Mouse (Mus musculus) forebrain, embryonic 13.5 days (tissue): Measurements from ENCODE around the gene Mcm2. TPM values are rescaled to one million over a fixed set of nuclear protein-coding genes. Genes with fewer than 3 reads are reported as not detected.

Experiments used
- ATAC-seq: fragments of 200-750 bp; cut with Nextera tagmentation; 2 replicates; pipeline ENCODE4 v1.8.0; 2017
- H3K27ac ChIP-seq: fragments of 300-500 bp; sonication (generic); 2 replicates; pipeline ENCODE4 v1.5.1; 2015; ENCODE audit warnings: inconsistent platforms, mild to moderate bottlenecking, moderate library complexity
- H3K27me3 ChIP-seq: fragments of 300-500 bp; sonication (generic); 2 replicates; pipeline ENCODE4 v1.6.1; 2015; ENCODE audit warnings: mild to moderate bottlenecking, inconsistent platforms
- H3K36me3 ChIP-seq: fragments of 300-500 bp; sonication (generic); 2 replicates; pipeline ENCODE4 v1.6.1; 2015; ENCODE audit warnings: mild to moderate bottlenecking, inconsistent platforms; ENCODE audit not compliant: poor library complexity, severe bottlenecking
- H3K4me1 ChIP-seq: fragments of 300-500 bp; sonication (generic); 2 replicates; pipeline ENCODE4 v1.6.1; 2015; ENCODE audit warnings: inconsistent platforms
- H3K4me2 ChIP-seq: fragments of 300-500 bp; sonication (generic); 2 replicates; pipeline ENCODE4 v1.6.1; 2015; ENCODE audit warnings: inconsistent platforms, mild to moderate bottlenecking, moderate library complexity
- H3K4me3 ChIP-seq: fragments of 300-500 bp; sonication (generic); 2 replicates; pipeline ENCODE4 v1.5.1; 2015; ENCODE audit warnings: mild to moderate bottlenecking, inconsistent platforms
- H3K9ac ChIP-seq: fragments of 300-500 bp; sonication (generic); 2 replicates; pipeline ENCODE4 v1.6.1; 2015; ENCODE audit warnings: mild to moderate bottlenecking, inconsistent platforms
- H3K9me3 ChIP-seq: fragments of 300-500 bp; sonication (generic); replicated peaks from 2 replicates; pipeline ENCODE4 v1.6.1; 2016; ENCODE audit warnings: inconsistent platforms
- WGBS: fragments of 180-500 bp; shearing (Covaris S2); methylation state at CpG from one replicate; pipeline ENCODE4 v1.1.7; 2015; 5-methylcytosine and 5-hydroxymethylcytosine counted together
- polyA plus RNA-seq: library from polyadenylated mRNA; unstranded; fragments of >200 nt; fragmentation: Nextera tagmentation; extraction: Ambion mirVana; gene quantifications from 2 replicates; pipeline ENCODE4 v1.2.1, GENCODE M21; 2015

Mcm2 gene
- polyA plus RNA-seq, 1 experiment from 2014 or later, result 133 TPM

DNA sequence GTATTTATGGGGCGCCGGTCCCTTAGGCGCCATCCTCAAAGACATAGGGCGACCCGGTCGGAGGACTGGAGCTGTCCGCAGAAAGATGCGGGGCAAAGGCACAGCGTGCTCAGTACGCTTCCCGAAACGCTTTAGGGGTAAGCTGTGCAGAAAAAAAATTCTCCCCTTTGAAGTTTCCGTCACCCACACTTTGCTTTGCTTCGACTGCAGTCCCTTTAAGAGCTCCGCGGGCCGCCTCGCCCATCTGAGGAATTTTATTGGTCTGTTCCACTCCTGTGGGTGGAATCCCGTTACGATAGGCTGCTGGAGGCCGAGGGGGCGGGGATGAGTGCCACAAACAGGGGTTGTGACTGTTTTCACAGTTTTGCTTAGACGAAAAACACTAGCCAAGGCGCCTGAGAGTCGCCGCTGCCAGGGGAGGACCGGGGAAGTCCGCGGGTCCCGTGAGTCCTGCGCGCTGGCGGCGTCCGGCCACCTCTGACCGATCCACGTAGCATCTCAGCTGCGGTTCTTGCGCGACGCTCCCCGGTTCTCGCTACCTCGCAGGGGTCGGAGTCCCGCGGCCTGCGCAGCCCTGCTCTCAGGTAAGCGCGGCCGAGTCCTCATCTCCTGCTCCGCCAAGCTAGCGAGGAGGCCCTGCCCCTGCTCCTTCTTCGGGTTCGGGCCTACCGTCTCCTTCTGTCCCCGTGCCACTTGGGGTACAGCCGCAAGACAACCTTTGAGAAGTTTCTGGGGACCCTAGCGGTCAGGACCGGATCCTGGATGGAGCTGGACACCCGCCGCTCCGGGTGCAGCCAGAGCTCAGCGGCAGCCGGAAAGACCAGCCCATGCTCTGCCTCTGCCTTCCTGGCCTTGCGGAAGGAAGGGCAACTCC lies 3.6 kb upstream of the Mcm2 start, which contains the start of gene Tpra1:
Gene Tpra1, plus strand, starts transcription at position 305 of the 874 bp plus-strand sequence.
- H3K4me3 ChIP-seq, result peak within 1 kb of the TSS; percentile 83
- H3K9ac ChIP-seq, result peak within 1 kb of the TSS; percentile 85
- peak within 1 kb of the TSS; percentile 95 for H3K4me2 ChIP-seq
- H3K36me3 ChIP-seq, result no peaks in the 10 kb centered on the region
- peaks cover 45% of the 10 kb centered on the region for H3K4me1 ChIP-seq
- no peaks in the 10 kb centered on the region for H3K9me3 ChIP-seq
- peak within 1 kb of the TSS; percentile 82 for H3K27ac ChIP-seq
- ATAC-seq, result peak; percentile 89
- under 1% methylated on average over 66 of the region's 66 CpGs for WGBS
- H3K27me3 ChIP-seq, result no peaks in the 10 kb centered on the region

DNA sequence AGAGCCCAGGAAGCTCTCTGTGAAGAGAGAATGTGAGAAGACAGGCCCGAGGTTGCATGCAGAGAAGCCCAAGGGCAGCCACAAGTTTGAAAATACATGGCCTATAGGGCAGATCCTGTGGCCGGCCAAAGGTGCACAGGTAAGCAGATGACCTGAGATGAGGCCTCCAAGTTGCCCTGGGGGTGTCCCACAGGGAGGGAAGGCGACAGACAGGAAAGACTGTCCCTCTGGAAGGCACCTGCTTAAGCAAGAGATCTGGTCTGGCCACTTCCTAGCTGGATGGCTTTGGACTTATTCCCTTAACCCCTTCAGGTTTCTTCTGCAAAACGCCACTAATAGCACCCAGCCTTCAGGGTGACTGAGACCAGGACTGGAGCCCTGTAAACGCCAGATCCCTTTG lies 2.9 kb upstream of the Mcm2 start:
- Histone ChIP-seq H3K9me3 (no peaks in the 10 kb centered on the region), H3K4me2 (peak overlapping the region; percentile 95), H3K9ac (peak overlapping the region; percentile 85), H3K36me3 (peaks cover 3% of the 10 kb centered on the region; the same call in 1 of the 2 replicates), H3K4me3 (peak overlapping the region; percentile 83), H3K27me3 (no peaks in the 10 kb centered on the region), H3K4me1 (peaks cover 46% of the 10 kb centered on the region), H3K27ac (peak overlapping the region; percentile 82; the same call in 1 of the 2 replicates)
- 0 out of 2 replicates have a peak, but pooled peaks have one; percentile 1 for ATAC-seq
- 6% methylated on average over 5 of the region's 5 CpGs for WGBS

DNA sequence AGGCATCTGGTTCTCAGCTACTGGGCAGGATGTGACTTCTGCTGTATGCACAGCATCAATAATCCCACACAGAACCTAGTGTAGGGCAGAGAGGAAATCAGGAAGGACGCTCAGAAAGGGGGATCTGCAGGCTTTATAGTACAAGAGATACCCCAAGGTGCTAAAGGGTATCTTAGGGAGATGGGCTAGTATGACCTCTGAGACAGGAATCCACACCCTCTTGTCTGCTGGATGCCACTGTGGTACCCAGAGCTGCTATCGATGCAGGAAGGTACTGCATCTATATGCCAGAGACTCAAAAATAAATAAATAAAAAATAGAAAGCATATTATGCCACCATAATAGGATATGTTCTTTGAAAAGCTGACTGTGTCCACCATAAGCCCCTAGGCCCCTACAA lies 1.0 kb upstream of the Mcm2 start:
- H3K4me2 ChIP-seq, result no peak overlapping the region
- no peak overlapping the region for H3K27ac ChIP-seq
- WGBS, result 89% methylated on average over 2 of the region's 2 CpGs
- peaks cover 22% of the 10 kb centered on the region for H3K36me3 ChIP-seq
- H3K4me1 ChIP-seq, result peaks cover 55% of the 10 kb centered on the region
- H3K4me3 ChIP-seq, result no peak overlapping the region
- H3K9ac ChIP-seq, result no peak overlapping the region
- no peak for ATAC-seq
- no peaks in the 10 kb centered on the region for H3K27me3 ChIP-seq
- no peaks in the 10 kb centered on the region for H3K9me3 ChIP-seq

DNA sequence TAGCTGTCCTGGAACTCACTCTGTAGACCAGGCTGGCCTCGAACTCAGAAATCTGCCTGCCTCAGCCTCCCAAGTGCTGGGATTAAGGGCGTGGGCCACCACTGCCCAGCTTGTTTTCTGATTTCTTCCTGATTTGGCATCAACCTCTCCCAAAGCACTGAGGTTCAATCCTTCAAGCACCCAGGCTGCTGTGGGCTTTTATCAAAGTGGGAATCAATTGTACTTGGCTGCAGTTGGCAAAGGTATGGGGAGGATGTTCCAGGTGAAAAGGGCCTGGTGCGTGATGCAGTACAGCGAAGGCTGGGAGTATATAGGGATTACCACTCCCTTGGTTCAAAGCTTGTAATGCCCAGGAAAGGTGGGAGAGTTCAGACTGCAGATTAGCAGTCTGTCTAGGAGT lies 506 bp upstream of the Mcm2 start:
- WGBS, result 58% methylated on average over 4 of the region's 4 CpGs
- ATAC-seq, result no peak
- Histone ChIP-seq H3K27ac (no peak overlapping the region), H3K4me2 (peak overlapping the region; percentile 73), H3K9ac (no peak overlapping the region), H3K4me3 (peak overlapping the region; percentile 62; the same call in 1 of the 2 replicates), H3K4me1 (peaks cover 52% of the 10 kb centered on the region), H3K36me3 (peaks cover 27% of the 10 kb centered on the region), H3K27me3 (no peaks in the 10 kb centered on the region), H3K9me3 (no peaks in the 10 kb centered on the region)

DNA sequence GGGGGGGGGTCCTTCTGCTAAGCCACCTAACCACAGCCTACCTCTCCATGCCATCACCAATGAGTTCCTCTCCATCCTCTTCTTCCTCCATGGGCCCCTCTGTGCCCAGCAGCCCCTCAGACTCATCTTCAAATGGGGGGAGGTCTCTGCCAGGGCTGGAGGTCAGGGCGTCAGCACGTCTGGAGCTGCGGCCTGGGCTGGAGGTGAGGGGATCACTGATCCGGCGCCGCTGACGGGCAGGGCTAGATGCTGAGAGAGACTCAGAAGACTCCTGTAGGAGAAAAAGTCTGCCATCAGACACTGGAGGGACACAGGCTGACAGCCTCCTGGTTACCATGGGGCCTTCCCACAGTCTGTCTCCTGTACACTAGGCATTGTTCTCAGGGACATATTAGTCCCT lies 1.3 kb downstream of the Mcm2 start:
- peak overlapping the region; percentile 62 for H3K4me3 ChIP-seq
- H3K9ac ChIP-seq, result peak overlapping the region; percentile 54
- no peak for ATAC-seq
- peak overlapping the region; percentile 73 for H3K4me2 ChIP-seq
- H3K4me1 ChIP-seq, result peaks cover 36% of the 10 kb centered on the region
- H3K27ac ChIP-seq, result no peak overlapping the region
- peaks cover 44% of the 10 kb centered on the region for H3K36me3 ChIP-seq
- no peaks in the 10 kb centered on the region for H3K9me3 ChIP-seq
- no peaks in the 10 kb centered on the region for H3K27me3 ChIP-seq
- WGBS, result 68% methylated on average over 7 of the region's 7 CpGs

DNA sequence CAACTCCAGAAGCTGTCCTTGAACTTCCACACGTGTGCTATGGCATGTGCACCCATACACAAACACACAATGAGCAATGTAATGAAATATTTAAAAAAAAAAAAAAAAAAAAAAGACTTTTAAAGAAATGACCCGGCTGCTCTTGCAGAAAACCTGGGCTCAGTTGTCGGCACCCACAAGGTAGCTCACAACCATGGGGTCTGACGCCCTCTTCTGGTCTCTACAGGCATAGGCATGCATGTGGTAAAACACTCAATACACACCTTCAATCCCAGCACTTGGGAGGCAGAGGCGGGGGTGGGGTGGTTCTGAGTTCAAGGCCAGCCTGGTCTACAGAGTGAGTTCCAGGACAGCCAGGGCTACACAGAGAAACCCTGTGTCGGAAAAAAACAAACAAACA lies 2.6 kb downstream of the Mcm2 start:
- 90% methylated on average over 6 of the region's 6 CpGs for WGBS
- H3K27ac ChIP-seq, result no peak overlapping the region
- peaks cover 57% of the 10 kb centered on the region for H3K36me3 ChIP-seq
- H3K9me3 ChIP-seq, result no peaks in the 10 kb centered on the region
- H3K4me1 ChIP-seq, result peaks cover 28% of the 10 kb centered on the region
- no peak overlapping the region for H3K4me3 ChIP-seq
- no peak for ATAC-seq
- no peak overlapping the region for H3K9ac ChIP-seq
- no peaks in the 10 kb centered on the region for H3K27me3 ChIP-seq
- no peak overlapping the region for H3K4me2 ChIP-seq

DNA sequence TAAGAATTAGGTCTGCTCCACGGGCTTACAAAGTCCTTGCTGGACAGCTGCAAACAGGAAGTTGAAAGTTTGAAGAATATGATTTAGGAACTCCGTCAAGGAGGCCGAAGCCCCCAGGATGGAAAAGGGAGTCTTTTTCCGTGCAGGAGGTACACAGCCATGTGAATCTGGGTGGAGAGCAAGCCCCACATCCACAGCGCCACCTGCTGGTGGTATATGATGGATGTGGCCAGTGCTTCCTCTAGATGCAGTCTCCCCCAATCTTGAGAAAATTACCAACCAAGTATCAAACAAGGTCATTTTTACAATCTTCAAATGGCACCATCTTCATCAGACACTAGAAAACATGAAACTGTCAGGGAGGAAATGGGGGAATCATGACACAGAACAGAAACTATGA lies 5.0 kb downstream of the Mcm2 start:
- Histone ChIP-seq H3K27me3 (no peaks in the 10 kb centered on the region), H3K9me3 (no peaks in the 10 kb centered on the region), H3K36me3 (peaks cover 81% of the 10 kb centered on the region), H3K4me1 (peaks cover 28% of the 10 kb centered on the region), H3K4me3 (no peak overlapping the region), H3K27ac (no peak overlapping the region), H3K4me2 (no peak overlapping the region), H3K9ac (no peak overlapping the region)
- ATAC-seq, result no peak
- WGBS, result 67% methylated on average over 5 of the region's 5 CpGs

DNA sequence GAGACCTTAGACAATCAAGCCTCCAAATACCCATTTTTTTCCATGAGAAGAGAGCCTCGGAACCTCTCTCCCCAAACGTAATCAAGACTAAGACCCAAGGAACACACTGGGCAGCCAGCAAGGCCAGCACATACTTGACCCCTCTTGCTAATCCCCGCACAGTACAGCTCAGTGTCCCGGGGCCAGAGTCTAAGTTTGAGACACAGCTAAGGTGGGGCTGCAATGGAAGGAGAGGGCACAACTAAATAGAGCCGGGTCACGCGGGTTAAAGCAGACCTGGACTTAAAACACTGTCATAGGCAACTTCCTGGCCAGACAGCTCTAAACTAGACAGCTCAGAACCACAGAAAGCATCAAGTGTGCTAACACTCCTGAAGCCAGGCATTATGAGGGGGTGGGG lies 7.7 kb downstream of the Mcm2 start:
- 85% methylated on average over 7 of the region's 7 CpGs for WGBS
- H3K4me2 ChIP-seq, result no peak overlapping the region
- peaks cover 99% of the 10 kb centered on the region for H3K36me3 ChIP-seq
- H3K4me3 ChIP-seq, result no peak overlapping the region
- peaks cover 7% of the 10 kb centered on the region; the same call in 1 of the 2 replicates for H3K4me1 ChIP-seq
- no peak overlapping the region for H3K9ac ChIP-seq
- H3K27ac ChIP-seq, result no peak overlapping the region
- no peak for ATAC-seq
- no peaks in the 10 kb centered on the region for H3K9me3 ChIP-seq
- H3K27me3 ChIP-seq, result no peaks in the 10 kb centered on the region

DNA sequence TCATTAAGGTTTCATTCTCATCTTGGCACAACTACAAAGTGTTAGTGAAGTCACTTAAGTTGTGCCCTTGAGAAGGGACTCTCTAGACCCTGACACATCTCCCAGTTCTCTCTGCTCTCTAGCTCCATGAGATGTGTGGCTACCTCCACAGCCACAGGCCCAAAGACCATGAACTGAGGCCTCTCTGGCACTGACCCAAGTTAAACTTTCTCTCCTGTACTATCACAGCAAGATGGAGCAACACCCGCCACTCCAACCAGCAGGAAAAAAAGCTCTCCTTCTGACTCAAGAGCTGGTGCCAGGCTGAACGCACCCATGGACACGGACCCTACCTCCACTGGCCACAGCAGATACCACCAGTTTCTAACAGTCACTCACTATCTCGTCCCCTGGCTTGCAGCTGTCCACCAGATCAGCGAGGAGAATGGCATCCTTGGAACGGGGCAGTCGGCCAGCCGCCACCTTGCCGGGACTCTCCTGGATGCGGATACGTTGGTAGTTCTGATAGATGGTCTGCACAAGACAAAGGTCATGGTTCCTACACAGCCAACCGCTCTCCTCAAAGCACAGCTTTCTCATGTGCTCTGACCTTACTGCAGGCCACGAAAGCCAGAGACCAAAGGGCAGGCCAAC lies 9.1 kb downstream of the Mcm2 start:
- Histone ChIP-seq H3K36me3 (peaks cover 99% of the 10 kb centered on the region), H3K4me1 (no peaks in the 10 kb centered on the region), H3K4me2 (no peak overlapping the region), H3K27ac (no peak overlapping the region), H3K9me3 (no peaks in the 10 kb centered on the region), H3K9ac (no peak overlapping the region), H3K4me3 (no peak overlapping the region), H3K27me3 (no peaks in the 10 kb centered on the region)
- WGBS, result 90% methylated on average over 13 of the region's 13 CpGs
- ATAC-seq, result no peak

DNA sequence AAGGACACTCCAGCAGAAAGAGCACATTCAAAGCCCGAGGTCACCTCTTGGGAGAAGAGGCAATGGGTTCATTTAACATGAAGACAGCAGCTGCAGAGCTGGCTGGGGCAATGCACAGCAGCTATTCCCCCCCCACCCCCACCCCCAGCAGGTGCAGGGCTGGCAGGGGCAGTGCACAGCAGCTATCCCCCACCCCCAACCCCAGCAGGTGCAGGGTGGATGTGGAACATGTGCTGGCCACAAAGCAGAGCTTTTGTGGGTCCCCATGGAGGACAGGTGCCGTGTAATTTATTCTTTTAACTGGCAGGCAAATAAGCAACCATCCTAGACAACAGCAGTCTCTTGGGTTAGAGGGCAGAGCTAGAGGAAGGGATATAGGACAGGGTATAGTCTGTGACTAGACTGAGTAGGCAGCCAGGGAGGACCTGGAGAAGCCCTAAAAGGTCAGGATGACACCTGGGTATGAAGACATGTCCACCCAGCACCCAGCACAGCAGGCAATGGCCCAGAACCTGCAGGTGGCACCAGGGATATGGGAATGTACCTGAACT lies 12.1 kb downstream of the Mcm2 start:
- Histone ChIP-seq H3K4me1 (peaks cover 9% of the 10 kb centered on the region), H3K4me3 (no peak overlapping the region), H3K9ac (no peak overlapping the region), H3K36me3 (peaks cover 95% of the 10 kb centered on the region), H3K4me2 (no peak overlapping the region), H3K27me3 (no peaks in the 10 kb centered on the region), H3K27ac (no peak overlapping the region; the same call in 1 of the 2 replicates), H3K9me3 (no peaks in the 10 kb centered on the region)
- WGBS, result 68% methylated on average over 2 of the region's 2 CpGs
- ATAC-seq, result peak; percentile 58; the same call in 1 of the 2 replicates

DNA sequence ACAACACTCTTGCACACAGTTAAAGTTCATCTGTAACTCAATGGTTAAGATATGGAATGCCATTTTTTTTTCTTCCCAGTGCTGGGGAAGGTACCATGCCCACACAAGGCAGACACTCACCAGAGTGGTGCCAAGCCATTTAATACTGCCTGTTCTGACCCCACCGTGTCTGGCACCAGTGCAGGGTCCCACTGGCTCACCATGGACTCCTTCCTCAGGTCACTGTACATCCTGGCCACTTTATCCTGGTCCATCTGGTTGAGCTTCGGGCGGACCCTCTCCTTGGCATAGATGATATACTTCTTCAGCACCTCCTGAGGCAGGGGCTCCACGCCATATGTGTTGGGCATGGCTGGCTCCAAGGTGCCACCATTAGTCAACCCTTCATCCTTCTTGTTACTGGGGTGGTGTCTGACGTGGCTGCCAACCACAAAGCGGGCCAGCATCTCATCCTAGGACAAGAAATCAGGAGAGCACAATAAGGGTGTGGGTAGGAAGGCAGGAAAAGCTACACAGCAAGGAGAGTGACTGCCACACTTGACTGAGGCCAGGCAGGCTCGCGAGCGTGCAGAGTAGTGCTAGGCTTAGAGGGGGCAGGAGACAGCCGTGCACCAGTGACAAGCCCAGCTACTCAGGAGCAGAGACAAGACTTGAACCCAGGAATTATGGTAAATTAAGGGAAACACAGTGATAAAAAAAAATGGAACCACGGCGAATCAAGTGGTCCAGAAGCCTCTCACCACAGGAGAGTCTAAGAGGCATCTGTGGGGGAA lies 12.8 kb downstream of the Mcm2 start:
- Histone ChIP-seq H3K9ac (no peak overlapping the region), H3K36me3 (peaks cover 88% of the 10 kb centered on the region), H3K27ac (peak overlapping the region; percentile 15; the same call in 1 of the 2 replicates), H3K27me3 (no peaks in the 10 kb centered on the region), H3K4me1 (peaks cover 14% of the 10 kb centered on the region), H3K4me3 (no peak overlapping the region), H3K9me3 (no peaks in the 10 kb centered on the region), H3K4me2 (no peak overlapping the region)
- WGBS, result 87% methylated on average over 12 of the region's 12 CpGs
- no peak for ATAC-seq
